Mouse (Mus musculus) frontal cortex, adult 2 months (tissue): Measurements from ENCODE around the gene Gan. TPM values are rescaled to one million over a fixed set of nuclear protein-coding genes. Genes with fewer than 3 reads are reported as not detected.

Experiments used
- DNase-seq, 2 experiments: peaks; one replicate each; pipeline ENCODE4 v3.0.0; 2022; ENCODE audit warnings: low spot score in 1 of 2; ENCODE audit errors: extremely low spot score in 1 of 2
- polyA plus RNA-seq: library from polyadenylated mRNA; depleted of rRNA; stranded (reverse); fragments of >200 nt; gene quantifications from 2 replicates; pipeline ENCODE4 v1.2.3, GENCODE M21; 2012; rRNA removed

The Gan gene
- 8.1 and 8.6 TPM in 2 replicates for polyA plus RNA-seq

GRCm38 (mm10) chr8:117158135-117158761 is at the start of gene Gan:
Gene Gan, plus strand, starts transcription at chr8:117158135.
- DNase-seq, result peak in 1 of 2 experiments; percentile 25

- DNase-seq, result no peak
Observed at GRCm38 (mm10) chr8:117109018-117109711, 48.8 kb upstream of the Gan start.

GRCm38 (mm10) chr8:117109801-117110390 is 48.0 kb upstream of the Gan start:
- peak in 1 of 2 experiments; percentile 60 for DNase-seq

- DNase-seq, result no peak
Observed at GRCm38 (mm10) chr8:117111641-117112040, 46.3 kb upstream of the Gan start.

GRCm38 (mm10) chr8:117112261-117112660 is 45.7 kb upstream of the Gan start:
- no peak for DNase-seq

GRCm38 (mm10) chr8:117115094-117115493 is 42.8 kb upstream of the Gan start:
- DNase-seq, result no peak

GRCm38 (mm10) chr8:117115676-117116446 is 42.1 kb upstream of the Gan start:
- no peak for DNase-seq

- no peak for DNase-seq
Observed at GRCm38 (mm10) chr8:117116534-117116933, 41.4 kb upstream of the Gan start.

GRCm38 (mm10) chr8:117118409-117118808 is 39.5 kb upstream of the Gan start:
- peak in 1 of 2 experiments; percentile 31 for DNase-seq

- no peak for DNase-seq
Observed at GRCm38 (mm10) chr8:117121277-117121676, 36.7 kb upstream of the Gan start.

GRCm38 (mm10) chr8:117123850-117124633 is 33.9 kb upstream of the Gan start:
- DNase-seq, result no peak

GRCm38 (mm10) chr8:117125854-117126253 is 32.1 kb upstream of the Gan start:
- DNase-seq, result no peak

GRCm38 (mm10) chr8:117126411-117126810 is 31.5 kb upstream of the Gan start:
- DNase-seq, result no peak

GRCm38 (mm10) chr8:117127063-117127462 is 30.9 kb upstream of the Gan start:
- DNase-seq, result no peak

GRCm38 (mm10) chr8:117133702-117134101 is 24.2 kb upstream of the Gan start:
- no peak for DNase-seq

- DNase-seq, result no peak
Observed at GRCm38 (mm10) chr8:117136351-117136750, 21.6 kb upstream of the Gan start.

- DNase-seq, result no peak
Observed at GRCm38 (mm10) chr8:117136763-117137162, 21.2 kb upstream of the Gan start.

GRCm38 (mm10) chr8:117137357-117137756 is 20.6 kb upstream of the Gan start:
- DNase-seq, result no peak

GRCm38 (mm10) chr8:117148520-117148919 is 9.4 kb upstream of the Gan start:
- no peak for DNase-seq

- DNase-seq, result no peak
Observed at GRCm38 (mm10) chr8:117156149-117156548, 1.8 kb upstream of the Gan start.
